Mouse (Mus musculus): ENCODE data around the gene Trhr2. TPM values are rescaled to one million over a fixed set of nuclear protein-coding genes. Genes with fewer than 3 reads are reported as not detected.
A peak's percentile ranks its signal among the peaks of the same experiment; 100 is the strongest.

Gene Trhr2
- polyA plus RNA-seq, 1 experiment from 2014 or later: 0.60 TPM

GRCm38 (mm10) chr8:122345181-122346095, 15.1 kb downstream of the Trhr2 start:
- no peaks in the 10 kb centered on the region for H3K9me3 ChIP-seq (ENCODE audit: control insufficient read depth, low read length)
- no peak for ATAC-seq
- no peak overlapping the region for H3K27ac ChIP-seq (ENCODE audit: low read depth, low read length)
- no peak overlapping the region for H3K4me3 ChIP-seq (ENCODE audit: low read length)
- 0 out of 2 replicates have a peak, but pooled peaks cover 2% of the 10 kb centered on the region for H3K27me3 ChIP-seq (replicated peaks; ENCODE audit: control insufficient read depth, insufficient read depth, low read length)
- no peak overlapping the region for H3K9ac ChIP-seq (ENCODE audit: low read depth, low read length)
- no peaks in the 10 kb centered on the region for H3K36me3 ChIP-seq (ENCODE audit: control insufficient read depth, insufficient read depth, low read length)
- WGBS: 57% methylated on average over 12 of the region's 12 CpGs
- H3K4me1 ChIP-seq (ENCODE audit: control insufficient read depth, insufficient read depth, low read depth, low read length): peaks cover 11% of the 10 kb centered on the region
- H3K4me2 ChIP-seq (ENCODE audit: low read length): no peak overlapping the region

DNA sequence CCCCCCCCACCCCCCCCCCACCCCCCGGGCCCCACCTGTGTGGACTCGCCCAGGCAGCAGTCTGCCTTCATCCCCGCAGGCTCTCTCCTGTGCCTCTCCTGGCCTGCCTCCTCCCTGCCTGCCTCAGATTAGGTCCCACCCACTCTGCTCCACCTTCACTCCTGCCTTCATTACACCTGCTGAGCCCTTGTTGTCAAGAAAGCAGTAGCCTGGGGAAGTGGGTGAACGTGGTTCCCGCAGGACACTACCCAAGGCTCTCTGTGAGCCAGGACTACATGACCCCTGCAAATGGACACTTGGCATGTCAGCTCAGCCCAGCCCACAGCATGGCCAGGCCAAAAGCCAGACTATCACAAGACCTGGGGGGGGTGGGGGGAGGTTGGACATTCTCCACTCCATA, 16.3 kb downstream of the Trhr2 start:
- no peaks in the 10 kb centered on the region for H3K36me3 ChIP-seq (ENCODE audit: control insufficient read depth, insufficient read depth, low read length)
- H3K4me2 ChIP-seq (ENCODE audit: low read length): peak overlapping the region; percentile 44; the same call in 1 of the 2 replicates
- no peaks in the 10 kb centered on the region for H3K9me3 ChIP-seq (ENCODE audit: control insufficient read depth, low read length)
- ATAC-seq: no peak
- peaks cover 11% of the 10 kb centered on the region for H3K4me1 ChIP-seq (ENCODE audit: control insufficient read depth, insufficient read depth, low read depth, low read length)
- H3K27ac ChIP-seq (ENCODE audit: low read depth, low read length): no peak overlapping the region
- H3K27me3 ChIP-seq (replicated peaks; ENCODE audit: control insufficient read depth, insufficient read depth, low read length): 0 out of 2 replicates have a peak, but pooled peaks cover 2% of the 10 kb centered on the region
- H3K4me3 ChIP-seq (ENCODE audit: low read length): no peak overlapping the region
- 5% methylated on average over 2 of the region's 5 CpGs for WGBS
- H3K9ac ChIP-seq (ENCODE audit: low read depth, low read length): no peak overlapping the region

DNA sequence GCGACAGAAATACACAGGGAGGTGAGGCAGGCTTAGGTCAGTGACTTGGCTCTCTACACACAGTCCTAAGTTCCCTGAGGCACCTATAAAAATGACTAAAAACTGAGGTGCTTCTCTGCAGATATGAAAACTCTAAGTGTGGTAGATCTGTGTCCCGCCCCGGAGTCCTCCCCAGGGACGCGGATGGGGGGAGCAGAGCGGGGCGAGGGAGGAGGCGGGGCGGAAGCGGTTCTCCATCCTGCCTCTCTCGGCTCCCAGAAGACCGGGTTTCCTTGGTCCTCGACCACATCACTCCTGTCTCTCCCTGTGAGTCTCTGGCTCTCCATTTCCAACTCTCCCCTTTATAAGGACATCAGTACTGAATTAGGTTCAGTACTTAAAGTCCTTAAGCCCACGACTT, 16.8 kb downstream of the Trhr2 start:
- Histone ChIP-seq H3K36me3 (ENCODE audit: control insufficient read depth, insufficient read depth, low read length) (no peaks in the 10 kb centered on the region), H3K27me3 (replicated peaks; ENCODE audit: control insufficient read depth, insufficient read depth, low read length) (peaks cover 2% of the 10 kb centered on the region; the same call in 1 of the 2 replicates), H3K9me3 (ENCODE audit: control insufficient read depth, low read length) (no peaks in the 10 kb centered on the region), H3K4me1 (ENCODE audit: control insufficient read depth, insufficient read depth, low read depth, low read length) (peaks cover 11% of the 10 kb centered on the region), H3K9ac (ENCODE audit: low read depth, low read length) (0 out of 2 replicates have a peak overlapping the region, but pooled peaks have one; percentile 7), H3K4me2 (ENCODE audit: low read length) (peak overlapping the region; percentile 44), H3K4me3 (ENCODE audit: low read length) (peak overlapping the region; percentile 23), H3K27ac (ENCODE audit: low read depth, low read length) (no peak overlapping the region)
- no peak for ATAC-seq
- 0% methylated on average over 10 of the region's 14 CpGs for WGBS

- 4% methylated on average over 11 of the region's 11 CpGs for WGBS
- no peaks in the 10 kb centered on the region for H3K9me3 ChIP-seq (ENCODE audit: control insufficient read depth, low read length)
- peaks cover 5% of the 10 kb centered on the region for H3K27me3 ChIP-seq (replicated peaks; ENCODE audit: control insufficient read depth, insufficient read depth, low read length)
- peaks cover 11% of the 10 kb centered on the region for H3K4me1 ChIP-seq (ENCODE audit: control insufficient read depth, insufficient read depth, low read depth, low read length)
- no peak overlapping the region for H3K9ac ChIP-seq (ENCODE audit: low read depth, low read length)
- H3K36me3 ChIP-seq (ENCODE audit: control insufficient read depth, insufficient read depth, low read length): no peaks in the 10 kb centered on the region
- H3K4me3 ChIP-seq (ENCODE audit: low read length): peak overlapping the region; percentile 23
- H3K27ac ChIP-seq (ENCODE audit: low read depth, low read length): no peak overlapping the region
- peak overlapping the region; percentile 44 for H3K4me2 ChIP-seq (ENCODE audit: low read length)
- no peak for ATAC-seq
Measured at GRCm38 (mm10) chr8:122343341-122343740, 17.2 kb downstream of the Trhr2 start.

DNA sequence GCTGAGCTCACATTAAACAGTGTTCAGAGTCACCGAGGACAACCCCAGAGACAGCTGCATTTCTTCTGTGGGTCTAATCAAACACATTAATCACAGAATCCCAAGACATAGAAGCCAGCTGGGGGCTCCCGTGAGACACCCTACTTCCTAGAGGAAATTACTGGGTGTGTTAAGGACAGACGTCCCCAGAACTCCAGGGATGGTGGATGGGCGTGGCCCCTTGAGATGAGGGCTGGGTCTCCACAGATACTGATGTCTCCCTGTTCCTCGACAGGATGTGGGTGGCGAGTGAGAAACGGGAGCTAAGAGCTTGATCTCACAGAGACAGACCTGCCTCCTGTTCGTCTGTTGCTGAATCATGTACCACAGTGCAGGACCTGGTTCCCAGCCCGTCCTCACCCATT, 17.7 kb downstream of the Trhr2 start:
- Histone ChIP-seq H3K4me1 (ENCODE audit: control insufficient read depth, insufficient read depth, low read depth, low read length) (peaks cover 11% of the 10 kb centered on the region), H3K27ac (ENCODE audit: low read depth, low read length) (no peak overlapping the region), H3K27me3 (replicated peaks; ENCODE audit: control insufficient read depth, insufficient read depth, low read length) (peaks cover 10% of the 10 kb centered on the region), H3K4me2 (ENCODE audit: low read length) (peak overlapping the region; percentile 44), H3K9ac (ENCODE audit: low read depth, low read length) (peak overlapping the region; percentile 23; the same call in 1 of the 2 replicates), H3K36me3 (ENCODE audit: control insufficient read depth, insufficient read depth, low read length) (no peaks in the 10 kb centered on the region), H3K4me3 (ENCODE audit: low read length) (no peak overlapping the region), H3K9me3 (ENCODE audit: control insufficient read depth, low read length) (no peaks in the 10 kb centered on the region)
- no peak for ATAC-seq
- 4% methylated on average over 9 of the region's 9 CpGs for WGBS

DNA sequence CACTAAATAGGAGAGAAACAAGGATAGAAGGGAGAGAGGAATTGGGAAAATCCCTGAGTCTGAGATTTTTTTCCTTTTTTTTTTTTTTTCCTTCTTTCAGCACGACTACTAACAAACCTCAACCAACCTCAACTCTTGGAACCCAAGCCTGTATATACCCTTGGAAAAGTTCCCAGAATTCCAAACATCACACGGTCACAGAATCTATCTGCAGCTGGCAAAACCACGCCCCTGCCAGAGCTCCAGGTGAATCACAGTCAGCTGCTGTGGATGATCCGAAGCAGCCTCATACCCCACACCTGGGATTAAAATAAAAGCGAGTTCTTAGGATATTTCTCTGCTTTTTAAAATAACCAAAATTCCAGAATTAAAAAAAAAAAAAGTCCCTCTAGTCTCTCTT, 18.2 kb downstream of the Trhr2 start:
- Histone ChIP-seq H3K9me3 (ENCODE audit: control insufficient read depth, low read length) (no peaks in the 10 kb centered on the region), H3K27me3 (replicated peaks; ENCODE audit: control insufficient read depth, insufficient read depth, low read length) (peaks cover 15% of the 10 kb centered on the region), H3K27ac (ENCODE audit: low read depth, low read length) (no peak overlapping the region), H3K4me1 (ENCODE audit: control insufficient read depth, insufficient read depth, low read depth, low read length) (peaks cover 11% of the 10 kb centered on the region), H3K36me3 (ENCODE audit: control insufficient read depth, insufficient read depth, low read length) (no peaks in the 10 kb centered on the region), H3K9ac (ENCODE audit: low read depth, low read length) (no peak overlapping the region), H3K4me3 (ENCODE audit: low read length) (no peak overlapping the region), H3K4me2 (ENCODE audit: low read length) (no peak overlapping the region)
- WGBS: 44% methylated on average over 5 of the region's 5 CpGs
- ATAC-seq: no peak

DNA sequence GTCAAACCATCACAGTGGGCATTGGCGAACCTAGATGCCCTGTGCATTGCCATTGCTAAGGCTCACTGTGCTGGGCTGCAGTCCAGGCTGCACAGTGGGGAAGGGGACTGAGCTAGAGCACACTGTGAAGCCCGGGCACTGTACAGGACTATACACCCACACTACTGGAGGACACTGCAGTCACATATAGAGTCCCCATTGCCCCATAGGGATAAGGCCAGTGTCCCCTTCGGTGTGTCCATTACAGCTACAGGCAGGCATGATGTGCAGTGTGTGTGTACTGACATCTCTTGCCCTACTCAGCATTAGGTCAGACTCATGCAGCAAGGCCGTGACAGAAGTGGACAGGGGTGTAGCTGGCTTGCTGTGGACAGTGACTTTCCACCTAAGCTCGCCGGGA, 18.8 kb downstream of the Trhr2 start:
- no peak overlapping the region for H3K9ac ChIP-seq (ENCODE audit: low read depth, low read length)
- H3K9me3 ChIP-seq (ENCODE audit: control insufficient read depth, low read length): no peaks in the 10 kb centered on the region
- H3K36me3 ChIP-seq (ENCODE audit: control insufficient read depth, insufficient read depth, low read length): no peaks in the 10 kb centered on the region
- H3K4me2 ChIP-seq (ENCODE audit: low read length): no peak overlapping the region
- no peak for ATAC-seq
- WGBS: 78% methylated on average over 6 of the region's 6 CpGs
- H3K27me3 ChIP-seq (replicated peaks; ENCODE audit: control insufficient read depth, insufficient read depth, low read length): peaks cover 21% of the 10 kb centered on the region
- peaks cover 12% of the 10 kb centered on the region for H3K4me1 ChIP-seq (ENCODE audit: control insufficient read depth, insufficient read depth, low read depth, low read length)
- no peak overlapping the region for H3K27ac ChIP-seq (ENCODE audit: low read depth, low read length)
- no peak overlapping the region for H3K4me3 ChIP-seq (ENCODE audit: low read length)

DNA sequence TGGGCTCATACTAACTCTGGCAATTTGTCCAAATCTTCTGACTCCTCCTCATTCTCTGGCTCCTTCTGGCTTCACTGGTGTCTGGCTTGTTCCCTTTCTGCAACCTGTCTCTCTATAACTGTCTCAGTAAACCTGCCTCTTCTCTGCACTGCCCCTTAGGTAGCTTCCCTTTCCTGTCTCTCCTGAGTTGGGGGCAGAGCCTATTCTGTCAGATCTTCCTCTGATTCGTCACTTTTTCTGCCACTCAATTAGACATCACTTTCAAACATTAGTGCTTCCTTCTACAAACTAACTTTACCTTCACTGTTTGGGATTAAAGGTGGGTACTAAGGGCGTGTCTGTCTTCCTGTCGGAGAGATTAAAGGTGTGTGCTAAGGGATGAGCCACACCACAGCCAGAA, 19.8 kb downstream of the Trhr2 start:
- H3K4me3 ChIP-seq (ENCODE audit: low read length): no peak overlapping the region
- H3K4me1 ChIP-seq (ENCODE audit: control insufficient read depth, insufficient read depth, low read depth, low read length): peaks cover 14% of the 10 kb centered on the region
- H3K36me3 ChIP-seq (ENCODE audit: control insufficient read depth, insufficient read depth, low read length): no peaks in the 10 kb centered on the region
- H3K27ac ChIP-seq (ENCODE audit: low read depth, low read length): no peak overlapping the region
- H3K9me3 ChIP-seq (ENCODE audit: control insufficient read depth, low read length): no peaks in the 10 kb centered on the region
- H3K4me2 ChIP-seq (ENCODE audit: low read length): no peak overlapping the region
- H3K9ac ChIP-seq (ENCODE audit: low read depth, low read length): no peak overlapping the region
- 90% methylated on average over 3 of the region's 3 CpGs for WGBS
- peaks cover 22% of the 10 kb centered on the region for H3K27me3 ChIP-seq (replicated peaks; ENCODE audit: control insufficient read depth, insufficient read depth, low read length)
- no peak for ATAC-seq

- Histone ChIP-seq H3K9ac (ENCODE audit: low read depth, low read length) (no peak overlapping the region), H3K4me3 (ENCODE audit: low read length) (no peak overlapping the region), H3K9me3 (ENCODE audit: control insufficient read depth, low read length) (no peaks in the 10 kb centered on the region), H3K4me1 (ENCODE audit: control insufficient read depth, insufficient read depth, low read depth, low read length) (peaks cover 19% of the 10 kb centered on the region), H3K4me2 (ENCODE audit: low read length) (no peak overlapping the region), H3K27me3 (replicated peaks; ENCODE audit: control insufficient read depth, insufficient read depth, low read length) (peaks cover 37% of the 10 kb centered on the region), H3K36me3 (ENCODE audit: control insufficient read depth, insufficient read depth, low read length) (no peaks in the 10 kb centered on the region), H3K27ac (ENCODE audit: low read depth, low read length) (no peak overlapping the region)
- ATAC-seq: no peak
- WGBS: 53% methylated on average over 6 of the region's 6 CpGs
Measured at GRCm38 (mm10) chr8:122338852-122339251, 21.7 kb downstream of the Trhr2 start.
